Mouse (Mus musculus) CD4-positive, CD25-positive, alpha-beta regulatory T cell, adult 2 months (primary cell): ENCODE measurements at regions not wholly inside any gene's neighbourhood (a gene's known extent, or its start where the extent isn't known, plus 50 kb on each side); places are given as distances from the start of the nearest gene placed in this dataset.

Experiments used
- DNase-seq: peaks from one replicate; pipeline ENCODE4 v3.0.0-alpha.2; 2012; ENCODE audit warnings: low read depth, low spot score

DNA sequence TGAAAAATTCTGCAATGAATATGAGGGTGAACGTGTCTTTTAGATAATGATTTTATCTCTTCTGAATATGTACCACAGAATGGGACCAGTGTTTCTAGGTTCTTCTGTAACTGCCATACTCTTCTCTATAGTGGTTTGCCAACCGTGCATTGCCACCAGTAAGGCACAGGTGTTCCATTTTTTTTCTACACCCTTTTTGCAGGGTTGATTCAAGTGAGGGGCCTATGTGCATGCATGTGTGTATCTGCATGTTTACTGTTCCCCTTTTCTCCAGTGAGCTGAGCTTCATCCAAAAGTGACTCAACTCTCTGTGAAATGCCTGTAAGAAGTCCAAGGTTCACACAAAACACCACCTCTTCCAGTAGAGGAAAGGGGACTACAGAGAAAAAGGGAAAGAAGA is 467.7 kb downstream of the Gsdmc2 start:
- DNase-seq, result no peak

DNA sequence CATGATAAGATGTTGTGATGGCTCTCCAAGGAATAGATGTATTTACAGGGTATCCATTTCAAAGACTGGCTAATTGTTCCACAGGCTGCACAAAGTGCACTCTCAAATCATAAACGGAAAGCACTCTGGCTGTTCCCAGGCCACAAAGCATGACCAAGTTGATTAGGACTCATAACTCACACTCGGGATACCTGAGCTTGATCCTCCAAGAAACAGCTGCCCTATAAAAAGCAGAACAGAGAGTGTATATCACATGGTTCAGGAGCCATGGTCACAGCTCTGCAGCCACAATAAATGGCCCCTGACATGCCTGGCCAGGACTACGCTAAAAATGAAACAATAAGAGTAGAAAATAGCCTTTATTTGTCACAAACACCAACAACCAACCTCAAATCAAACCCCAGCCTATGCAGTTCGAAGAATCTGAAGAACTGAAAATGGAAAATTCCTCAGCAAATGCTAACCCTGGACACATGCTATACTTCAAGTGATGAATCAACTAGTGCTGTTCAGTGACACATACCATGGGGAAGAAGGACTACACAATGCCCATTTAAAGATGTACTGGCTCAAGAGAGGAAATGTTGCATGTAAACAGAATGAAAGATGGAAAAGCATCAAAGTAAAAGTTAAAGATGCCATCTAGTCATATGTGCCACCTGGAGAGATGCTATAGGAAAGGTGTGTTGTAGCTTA is 473.5 kb downstream of the Gsdmc2 start:
- DNase-seq, result no peak

DNA sequence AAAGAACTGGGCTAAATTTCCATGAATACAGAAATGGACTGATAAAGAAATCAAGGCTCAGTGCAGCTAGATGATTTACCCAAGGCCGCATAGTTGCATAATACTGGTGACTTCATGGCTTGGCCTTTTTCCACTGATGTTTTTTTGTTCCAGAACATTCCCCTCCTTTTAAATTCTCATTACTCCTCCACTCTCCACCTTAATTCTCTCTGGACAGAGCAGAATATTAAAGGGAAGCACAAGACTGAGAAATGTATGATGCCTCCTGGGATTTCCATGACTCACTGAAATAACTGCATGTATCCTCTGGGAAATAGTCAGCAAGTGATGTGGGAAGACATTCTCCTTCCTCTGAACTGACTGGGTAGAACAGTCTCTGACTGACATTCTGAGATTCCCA is 480.5 kb downstream of the Gsdmc2 start:
- DNase-seq, result no peak

- DNase-seq, result no peak
Measured at GRCm38 (mm10) chr15:63360402-63360801, 484.6 kb downstream of the Gsdmc2 start.

- no peak for DNase-seq
Measured at GRCm38 (mm10) chr15:63341730-63342129, 503.2 kb downstream of the Gsdmc2 start.

DNA sequence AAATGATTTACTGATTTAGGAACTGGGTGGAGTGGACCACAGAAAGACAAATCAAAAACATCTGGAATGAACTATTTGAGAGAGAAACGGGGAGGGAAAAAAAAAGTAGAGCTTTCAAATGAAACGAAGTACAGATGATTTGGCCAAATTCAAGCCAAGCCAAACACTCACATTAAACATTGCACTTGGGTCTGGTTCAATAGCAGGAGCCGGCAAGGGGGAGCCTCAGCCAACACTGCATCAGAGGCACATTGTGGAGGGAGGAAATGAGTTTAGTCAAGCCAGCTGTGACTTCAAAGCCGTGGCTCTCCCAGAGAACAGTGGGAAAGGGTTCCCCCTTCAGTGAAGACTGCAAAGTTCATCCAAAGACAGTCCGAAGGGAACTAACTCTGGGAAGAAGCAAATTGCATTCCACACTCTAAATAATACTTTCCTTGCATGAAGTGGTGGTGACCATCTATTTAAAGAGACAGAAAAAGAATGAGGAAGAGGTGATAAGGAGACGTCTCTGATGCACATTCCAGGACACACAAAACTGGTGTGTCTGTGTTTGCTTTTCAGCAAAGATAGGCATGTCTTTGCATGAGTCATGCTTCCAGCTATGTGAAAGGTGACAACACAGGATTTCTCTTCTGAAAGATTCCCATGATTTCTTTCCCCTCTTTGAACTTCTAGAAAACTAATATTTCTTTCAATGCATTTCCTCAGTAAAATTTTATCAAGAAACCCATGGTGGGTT is 504.5 kb downstream of the Gsdmc2 start:
- no peak for DNase-seq

- DNase-seq, result no peak
Measured at GRCm38 (mm10) chr15:63319666-63320065, 525.3 kb downstream of the Gsdmc2 start.

DNA sequence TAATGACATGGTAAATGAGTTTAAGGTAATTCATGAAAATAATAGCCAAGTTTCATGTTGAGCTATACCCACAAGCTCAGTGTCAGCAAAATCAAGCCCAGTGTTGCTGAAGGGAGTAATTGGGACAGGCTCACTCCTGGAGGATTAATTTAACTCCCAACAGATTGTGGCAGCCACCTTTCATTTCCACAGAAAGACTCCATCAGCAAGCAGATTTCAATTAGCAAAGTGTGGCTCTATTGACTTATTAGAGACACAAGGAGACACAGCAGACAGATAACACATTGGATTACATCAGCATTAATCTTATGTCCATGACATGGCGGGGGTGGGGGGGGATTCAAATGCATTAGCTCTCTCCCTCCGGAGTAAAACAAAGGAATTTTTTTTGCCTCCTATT is 534.6 kb downstream of the Gsdmc2 start:
- no peak for DNase-seq

DNA sequence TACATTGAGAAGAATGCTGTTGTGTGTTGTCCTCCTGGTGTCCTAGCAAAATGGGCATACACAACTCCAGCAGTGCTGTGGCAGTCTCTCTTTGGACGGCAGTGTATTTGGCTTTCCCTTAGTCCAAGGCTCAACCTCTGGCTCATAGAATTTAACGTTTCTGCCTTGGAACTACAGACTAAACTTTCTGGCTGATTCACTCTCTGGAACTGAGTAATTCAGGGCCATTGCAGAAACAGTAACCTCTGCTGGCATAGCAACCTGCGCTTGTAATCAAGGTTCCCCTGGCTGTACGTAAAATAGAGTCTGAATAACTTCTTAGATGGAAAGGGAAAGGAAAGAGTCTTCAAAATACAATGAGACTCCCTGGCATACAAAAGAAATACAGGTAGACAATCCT is 545.7 kb downstream of the Gsdmc2 start:
- DNase-seq, result no peak

GRCm38 (mm10) chr15:63288534-63288933 is 556.4 kb downstream of the Gsdmc2 start:
- DNase-seq, result no peak

- peak; percentile 50 for DNase-seq
Measured at GRCm38 (mm10) chr15:63286026-63286425, 559.0 kb downstream of the Gsdmc2 start.

DNA sequence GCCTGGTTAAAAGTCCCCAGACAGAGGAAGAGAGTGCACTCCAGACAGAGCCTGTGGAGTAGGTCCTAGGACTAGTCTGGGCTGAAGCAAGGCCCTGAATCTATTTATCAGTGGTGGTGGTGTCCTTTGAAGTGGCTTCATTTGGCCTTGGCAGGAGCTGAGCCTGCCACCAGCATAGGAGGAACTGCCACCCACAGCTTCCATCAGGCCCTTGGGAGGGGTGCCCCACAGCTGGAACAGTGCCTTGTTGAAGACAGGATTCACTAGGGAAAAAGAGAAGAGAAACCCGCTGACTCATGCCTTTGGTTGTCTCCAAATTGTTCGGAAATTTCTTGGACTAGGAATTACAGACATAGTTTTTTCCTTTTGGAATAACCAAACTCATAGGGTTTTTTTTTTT is 574.6 kb downstream of the Gsdmc2 start:
- peak; percentile 3 for DNase-seq

DNA sequence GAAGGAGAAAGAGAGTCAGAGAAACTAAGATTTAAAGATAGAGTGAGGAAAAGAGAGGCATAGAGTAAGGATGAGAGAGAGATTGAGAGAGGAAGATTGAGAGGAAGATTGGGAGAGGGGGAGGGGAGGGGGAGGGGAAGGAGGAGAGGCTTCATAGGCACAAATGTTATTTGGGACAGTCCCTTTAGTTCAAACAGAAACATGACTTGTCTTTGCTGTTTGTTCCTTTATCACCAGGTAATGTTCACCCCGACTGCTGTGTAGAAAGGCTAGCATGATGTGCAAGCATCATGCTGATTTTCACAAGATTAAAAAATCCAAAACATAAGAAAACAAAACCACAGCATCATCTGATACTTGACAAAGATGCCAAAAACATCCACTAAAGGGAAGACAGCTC is 579.1 kb downstream of the Gsdmc2 start:
- DNase-seq, result peak; percentile 18

GRCm38 (mm10) chr15:63255736-63256135 is 589.2 kb downstream of the Gsdmc2 start:
- no peak for DNase-seq

DNA sequence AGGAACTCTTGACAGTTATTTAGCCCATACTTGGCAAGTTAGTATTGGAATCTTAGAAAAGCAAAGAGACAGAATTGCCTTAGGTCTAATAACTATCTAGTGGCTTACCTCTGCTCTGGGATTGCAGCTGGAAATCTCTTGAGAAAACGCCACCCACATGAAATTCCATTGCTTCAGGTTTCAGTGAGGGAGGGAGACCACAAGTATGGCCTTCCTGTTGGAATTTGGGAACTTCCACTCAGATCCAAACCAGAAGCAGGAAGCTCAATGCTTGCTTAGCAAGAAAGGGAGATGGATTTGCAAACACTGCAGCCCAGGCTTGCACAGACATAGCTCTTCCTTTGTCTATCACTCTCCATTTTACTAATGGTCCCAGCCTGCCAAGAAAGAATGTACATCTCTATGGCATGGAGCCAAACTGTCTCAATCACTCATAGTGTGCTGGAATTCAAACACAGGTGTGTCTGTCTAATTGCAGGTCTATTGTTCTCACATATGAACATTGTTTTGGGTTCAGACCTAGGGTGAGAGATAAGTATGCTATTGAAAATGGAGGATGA is 592.1 kb downstream of the Gsdmc2 start:
- DNase-seq, result no peak

- no peak for DNase-seq
Measured at GRCm38 (mm10) chr15:63238601-63239000, 606.4 kb downstream of the Gsdmc2 start.

GRCm38 (mm10) chr15:63218393-63219060 is 626.5 kb downstream of the Gsdmc2 start:
- no peak for DNase-seq

DNA sequence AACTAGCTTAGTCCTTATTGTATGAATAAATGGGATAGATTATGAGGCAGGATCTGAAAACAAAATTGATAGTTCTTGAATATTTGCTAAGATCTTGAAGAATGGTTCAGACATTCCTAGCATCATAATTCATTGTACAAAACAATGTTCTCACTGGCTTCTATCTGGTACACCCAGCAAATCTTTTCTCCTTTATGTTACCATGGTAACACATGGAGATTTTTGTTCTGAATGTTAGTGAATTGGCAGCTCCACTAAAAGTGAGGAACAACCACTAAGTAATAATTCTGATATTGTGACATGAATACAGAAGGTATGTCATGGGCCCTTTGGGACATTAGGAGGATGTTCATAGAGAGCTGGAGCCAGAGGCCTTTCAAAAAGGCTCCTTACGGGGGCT is 639.8 kb downstream of the Gsdmc2 start:
- no peak for DNase-seq

- DNase-seq, result no peak
Measured at GRCm38 (mm10) chr15:63195031-63195430, 649.9 kb downstream of the Gsdmc2 start.

DNA sequence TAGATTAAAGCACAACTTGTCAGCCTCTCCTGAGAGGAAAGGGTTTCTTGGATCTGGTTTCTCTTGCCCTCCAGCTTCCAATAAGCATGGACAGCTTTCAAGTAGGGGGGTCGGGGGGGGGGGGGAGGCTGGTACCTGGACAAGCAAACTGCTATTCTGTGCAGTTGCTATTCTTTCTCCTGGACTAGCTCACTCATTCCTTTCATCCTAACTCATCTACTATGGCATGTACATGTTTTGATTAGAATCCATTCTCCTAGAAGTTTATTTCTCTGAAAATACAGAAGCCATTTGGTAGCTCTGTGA is 650.5 kb downstream of the Gsdmc2 start:
- DNase-seq, result no peak

- DNase-seq, result no peak
Measured at GRCm38 (mm10) chr15:63193617-63194491, 651.1 kb downstream of the Gsdmc2 start.

DNA sequence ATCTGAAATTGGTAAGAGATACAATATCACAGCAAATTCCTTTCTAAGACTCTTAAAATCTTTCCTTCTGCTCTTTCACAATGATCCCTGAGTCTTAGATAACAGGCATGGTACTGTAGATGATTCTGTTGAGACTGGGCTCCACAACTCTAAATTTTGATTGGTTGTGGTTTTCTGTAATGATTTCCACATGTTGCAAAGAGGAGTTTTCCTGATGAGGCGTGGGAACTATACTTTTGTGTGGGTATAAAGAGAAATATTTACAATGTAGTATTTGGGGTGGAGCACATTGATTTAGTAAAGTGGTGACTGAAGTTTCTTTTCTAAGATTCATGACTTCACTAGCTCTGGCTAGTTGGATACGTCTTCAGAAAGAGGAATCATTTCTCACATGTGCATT is 653.2 kb downstream of the Gsdmc2 start:
- DNase-seq, result no peak
